Mouse (Mus musculus): ENCODE results near the gene Plekhm1.
A peak's percentile ranks its signal among the peaks of the same experiment; 100 is the strongest.

Plekhm1 gene

GRCm38 (mm10) chr11:103387870-103388526, 24.5 kb downstream of the Plekhm1 start:
- no peak for DNase-seq

- no peak for DNase-seq
Measured at GRCm38 (mm10) chr11:103386827-103387226, 25.7 kb downstream of the Plekhm1 start.

GRCm38 (mm10) chr11:103381956-103382613, 30.4 kb downstream of the Plekhm1 start:
- peak; percentile 58 to 64 for DNase-seq

GRCm38 (mm10) chr11:103381505-103381904, 31.0 kb downstream of the Plekhm1 start:
- DNase-seq = no peak

GRCm38 (mm10) chr11:103380460-103380859, 32.0 kb downstream of the Plekhm1 start:
- DNase-seq = no peak

GRCm38 (mm10) chr11:103378341-103378740, 34.1 kb downstream of the Plekhm1 start:
- no peak for DNase-seq

- DNase-seq = no peak
Measured at GRCm38 (mm10) chr11:103375772-103376171, 36.7 kb downstream of the Plekhm1 start.

- peak; percentile 42 to 51 for DNase-seq
Measured at GRCm38 (mm10) chr11:103375258-103375657, 37.2 kb downstream of the Plekhm1 start.

GRCm38 (mm10) chr11:103373922-103374321, 38.6 kb downstream of the Plekhm1 start:
- peak; percentile 62 to 63 for DNase-seq

- DNase-seq = peak; percentile 45 to 50
Measured at GRCm38 (mm10) chr11:103372561-103372960, 39.9 kb downstream of the Plekhm1 start.

GRCm38 (mm10) chr11:103372068-103372467, 40.4 kb downstream of the Plekhm1 start:
- peak; percentile 55 to 60 for DNase-seq

- DNase-seq = no peak
Measured at GRCm38 (mm10) chr11:103371222-103371539, 41.3 kb downstream of the Plekhm1 start.

GRCm38 (mm10) chr11:103370397-103371221, 41.9 kb downstream of the Plekhm1 start:
- DNase-seq = no peak

GRCm38 (mm10) chr11:103365530-103365929, 47.0 kb downstream of the Plekhm1 start:
- no peak for DNase-seq

GRCm38 (mm10) chr11:103365022-103365421, 47.5 kb downstream of the Plekhm1 start:
- no peak for DNase-seq

- DNase-seq = no peak
Measured at GRCm38 (mm10) chr11:103364335-103364734, 48.2 kb downstream of the Plekhm1 start.

- DNase-seq = peak; percentile 69 to 70
Measured at GRCm38 (mm10) chr11:103363214-103364148, 49.0 kb downstream of the Plekhm1 start, which contains the start of gene Arhgap27. Gene Arhgap27 (minus strand): TSS chr11:103363692.

- DNase-seq = no peak
Measured at GRCm38 (mm10) chr11:103362521-103363181, 49.8 kb downstream of the Plekhm1 start.

GRCm38 (mm10) chr11:103362054-103362432, 50.4 kb downstream of the Plekhm1 start:
- DNase-seq = peak in 1 of 2 experiments; percentile 19

GRCm38 (mm10) chr11:103361396-103362053, 51.0 kb downstream of the Plekhm1 start:
- peak; percentile 64 to 65 for DNase-seq

GRCm38 (mm10) chr11:103360661-103361081, 51.8 kb downstream of the Plekhm1 start:
- peak in 1 of 2 experiments; percentile 45 for DNase-seq
